In the genomic region with DNA sequence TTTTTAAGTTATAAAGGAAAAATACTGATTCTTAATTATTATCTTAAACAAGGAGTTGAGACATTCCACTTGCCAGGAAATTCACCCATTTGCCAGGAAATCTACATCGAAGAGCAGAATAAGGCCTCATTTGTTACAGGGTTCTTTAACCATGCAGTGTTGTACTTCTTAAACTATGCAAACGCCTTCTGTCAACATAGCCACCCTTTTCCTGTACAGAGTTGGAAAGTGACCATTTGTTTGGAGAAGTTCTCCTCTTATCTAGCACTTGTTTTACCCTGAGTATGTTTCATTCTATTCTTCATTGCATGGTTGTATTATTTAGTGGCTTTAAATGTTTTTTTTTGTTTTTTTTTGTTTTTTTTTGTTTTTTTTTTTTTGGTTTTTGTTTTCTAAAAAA, we compare ENCODE assay signal across 32 mouse cellular contexts. TPM values are rescaled to one million over a fixed set of nuclear protein-coding genes. Genes with fewer than 3 reads are reported as not detected.
"Had no signal": no experiment of that assay in that cellular context is flagged by ENCODE, and none has a peak within 500 bp of the region (broad histone marks: within the 10 kb centered on the region; RNA-seq: fewer than 3 reads in every experiment).

No protein-coding gene starts in this region.

- H3K27ac ChIP-seq: left cerebral cortex, adult 2 months; limb, embryonic 10.5 days; limb, embryonic 12.5 days; limb, embryonic 13.5 days; limb, embryonic 15.5 days; liver, embryonic 12.5 days; liver, embryonic 13.5 days; liver, embryonic 14.5 days; liver, embryonic 15.5 days; lung, embryonic 15.5 days; macrophage; midbrain, embryonic 10.5 days; midbrain, embryonic 12.5 days; midbrain, embryonic 13.5 days; midbrain, embryonic 15.5 days had no signal

- H3K27me3 ChIP-seq: limb, embryonic 12.5 days; limb, embryonic 13.5 days; limb, embryonic 15.5 days; liver, embryonic 12.5 days; liver, embryonic 13.5 days; liver, embryonic 15.5 days; lung, embryonic 15.5 days; midbrain, embryonic 12.5 days; midbrain, embryonic 13.5 days; midbrain, embryonic 15.5 days had no signal

- H3K36me3 ChIP-seq: limb, embryonic 10.5 days; limb, embryonic 12.5 days; limb, embryonic 13.5 days; limb, embryonic 15.5 days; liver, embryonic 12.5 days; liver, embryonic 13.5 days; liver, embryonic 15.5 days; lung, embryonic 15.5 days; midbrain, embryonic 10.5 days; midbrain, embryonic 12.5 days; midbrain, embryonic 13.5 days; midbrain, embryonic 15.5 days had no signal

- H3K4me1 ChIP-seq: limb, embryonic 10.5 days; limb, embryonic 12.5 days; limb, embryonic 13.5 days; limb, embryonic 15.5 days; liver, embryonic 12.5 days; liver, embryonic 13.5 days; liver, embryonic 15.5 days; megakaryocyte, embryonic 14.5 days; midbrain, embryonic 10.5 days; midbrain, embryonic 12.5 days; midbrain, embryonic 13.5 days; midbrain, embryonic 15.5 days had no signal

- ATAC-seq: liver, embryonic 12.5 days; liver, postnatal 0 days; midbrain, embryonic 13.5 days; midbrain, embryonic 15.5 days; midbrain, embryonic 16.5 days had no signal

- H3K4me2 ChIP-seq: limb, embryonic 12.5 days; limb, embryonic 13.5 days; limb, embryonic 15.5 days; liver, embryonic 11.5 days; liver, embryonic 12.5 days; liver, embryonic 13.5 days; liver, embryonic 15.5 days; lung, embryonic 14.5 days; lung, embryonic 15.5 days; midbrain, embryonic 11.5 days; midbrain, embryonic 12.5 days; midbrain, embryonic 13.5 days; midbrain, embryonic 15.5 days had no signal

- H3K9ac ChIP-seq: limb, embryonic 12.5 days; limb, embryonic 13.5 days; limb, embryonic 15.5 days; liver, embryonic 12.5 days; liver, embryonic 13.5 days; liver, embryonic 14.5 days; liver, embryonic 15.5 days; liver, postnatal 0 days; lung, embryonic 14.5 days; lung, embryonic 15.5 days; midbrain, embryonic 12.5 days; midbrain, embryonic 13.5 days; midbrain, embryonic 15.5 days had no signal

- H3K9me3 ChIP-seq: limb, embryonic 13.5 days; limb, embryonic 15.5 days; liver, embryonic 15.5 days; lung, embryonic 15.5 days; midbrain, embryonic 13.5 days; midbrain, embryonic 15.5 days had no signal

- H3K4me3 ChIP-seq: left cerebral cortex, adult 2 months; limb, embryonic 10.5 days; limb, embryonic 12.5 days; limb, embryonic 13.5 days; limb, embryonic 15.5 days; liver, embryonic 12.5 days; liver, embryonic 13.5 days; liver, embryonic 15.5 days; lung, embryonic 15.5 days; megakaryocyte, embryonic 14.5 days; midbrain, embryonic 10.5 days; midbrain, embryonic 12.5 days; midbrain, embryonic 13.5 days; midbrain, embryonic 15.5 days; myocyte had no signal

- DNase-seq: layer of hippocampus, postnatal 36 days; left cerebral cortex, postnatal 4 days; liver; liver, embryonic 13.5 days; liver, postnatal 0 days; lung, adult 18-20 months; lung, adult 2 months; lung, embryonic 14.5 days; lung, postnatal 14 days; lung, postnatal 36 days; midbrain, embryonic 14.5 days had no signal

RNA-seq across cellular contexts. Expression of gene Rnf182, which starts 41.5 kb away (rescaled TPM):
- polyA plus RNA-seq: liver, adult 2 months; liver, embryonic 15.5 days; liver, embryonic 16.5 days; liver, postnatal 0 days; macrophage; myocyte had no signal
